Mouse (Mus musculus): ENCODE measurements at regions not wholly inside any gene's neighbourhood (a gene's known extent, or its start where the extent isn't known, plus 50 kb on each side); places are given as distances from the start of the nearest gene placed in this dataset.

GRCm38 (mm10) chr8:80422190-80422589, 71.4 kb upstream of the Gypa start:
- Histone ChIP-seq H3K27ac (no peak overlapping the region), H3K9me3 (no peaks in the 10 kb centered on the region), H3K4me3 (no peak overlapping the region), H3K4me1 (replicated peaks) (no peaks in the 10 kb centered on the region), H3K27me3 (ENCODE audit: insufficient read depth, poor library complexity, severe bottlenecking) (no peaks in the 10 kb centered on the region), H3K36me3 (no peaks in the 10 kb centered on the region)
- DNase-seq (ENCODE audit: low spot score), result no peak
- WGBS, result 90% methylated on average over 6 of the region's 6 CpGs

DNA sequence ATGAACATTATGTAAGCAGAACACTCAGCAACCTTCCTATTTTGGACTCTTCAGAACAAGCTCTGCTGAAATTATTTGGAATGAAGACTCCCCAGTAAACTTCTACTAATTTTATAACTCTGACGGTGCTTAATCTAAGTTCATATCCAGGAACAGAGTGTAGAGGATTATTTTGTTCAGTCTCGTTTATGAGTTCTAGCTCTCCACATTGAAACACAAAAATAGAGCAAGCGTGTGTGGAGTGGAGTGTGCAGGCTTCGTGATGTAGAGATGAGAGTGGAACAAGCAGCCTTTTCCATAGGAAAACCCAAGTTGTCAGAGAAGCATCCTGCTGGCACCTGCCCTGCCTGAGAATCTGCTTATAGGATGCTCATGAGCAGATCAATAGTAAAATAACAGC, 77.5 kb upstream of the Gypa start:
- Histone ChIP-seq H3K27me3 (ENCODE audit: insufficient read depth, poor library complexity, severe bottlenecking) (no peaks in the 10 kb centered on the region), H3K4me1 (replicated peaks) (no peaks in the 10 kb centered on the region), H3K9me3 (no peaks in the 10 kb centered on the region), H3K4me3 (no peak overlapping the region), H3K27ac (no peak overlapping the region), H3K36me3 (no peaks in the 10 kb centered on the region)
- WGBS, result 87% methylated on average over 4 of the region's 4 CpGs
- no peak for DNase-seq (ENCODE audit: low spot score)

DNA sequence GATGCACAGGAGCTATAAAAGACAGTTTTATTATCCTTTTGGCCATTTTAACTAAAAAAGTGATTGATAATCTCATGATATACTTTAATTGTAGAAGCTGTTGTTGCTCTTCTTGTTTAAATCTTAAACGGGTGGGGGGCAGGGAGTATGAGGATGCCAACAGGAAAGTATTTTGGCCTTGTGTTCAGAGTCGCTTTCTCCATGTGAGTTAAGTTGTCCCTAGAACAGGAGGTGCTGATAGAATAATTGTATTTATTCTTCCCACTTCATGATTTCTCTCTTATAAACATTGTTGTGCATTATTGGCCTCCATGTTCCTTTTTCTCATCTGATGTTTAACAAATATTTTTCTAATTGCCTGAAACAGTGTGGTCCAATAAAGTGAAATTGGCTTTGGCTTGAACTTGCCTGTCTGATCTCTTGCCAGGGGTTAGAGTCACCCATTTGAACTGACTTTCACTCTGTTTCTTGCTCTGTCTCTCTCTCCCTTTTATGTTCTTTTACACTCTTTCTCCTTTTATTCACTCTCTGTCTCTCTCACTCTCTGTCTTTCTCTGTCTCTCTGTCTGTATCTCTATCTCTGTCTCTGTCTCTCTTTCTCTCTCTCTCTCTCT, 93.9 kb upstream of the Gypa start:
- no peaks in the 10 kb centered on the region for H3K4me1 ChIP-seq (replicated peaks)
- H3K27me3 ChIP-seq (ENCODE audit: insufficient read depth, poor library complexity, severe bottlenecking), result no peaks in the 10 kb centered on the region
- H3K36me3 ChIP-seq, result no peaks in the 10 kb centered on the region
- WGBS, result 91% methylated on average over 2 of the region's 2 CpGs
- no peak for DNase-seq (ENCODE audit: low spot score)
- H3K27ac ChIP-seq, result no peak overlapping the region
- H3K4me3 ChIP-seq, result no peak overlapping the region
- H3K9me3 ChIP-seq, result no peaks in the 10 kb centered on the region

- no peak overlapping the region for H3K27ac ChIP-seq
- no peak for DNase-seq (ENCODE audit: low spot score)
Measured at GRCm38 (mm10) chr8:80395010-80395409, 98.6 kb upstream of the Gypa start.

GRCm38 (mm10) chr8:80393111-80393510, 100.5 kb upstream of the Gypa start:
- Histone ChIP-seq H3K36me3 (no peaks in the 10 kb centered on the region), H3K27ac (no peak overlapping the region), H3K27me3 (ENCODE audit: insufficient read depth, poor library complexity, severe bottlenecking) (no peaks in the 10 kb centered on the region), H3K9me3 (no peaks in the 10 kb centered on the region), H3K4me1 (replicated peaks) (no peaks in the 10 kb centered on the region), H3K4me3 (no peak overlapping the region)
- WGBS, result 77% methylated on average over 3 of the region's 3 CpGs
- DNase-seq (ENCODE audit: low spot score), result no peak

More at GRCm38 (mm10) chr8:80395010-80395409, 98.6 kb upstream of the Gypa start:
- Histone ChIP-seq H3K27me3 (ENCODE audit: insufficient read depth, poor library complexity, severe bottlenecking) (no peaks in the 10 kb centered on the region), H3K36me3 (no peaks in the 10 kb centered on the region), H3K4me1 (replicated peaks) (no peaks in the 10 kb centered on the region), H3K4me3 (no peak overlapping the region), H3K9me3 (no peaks in the 10 kb centered on the region)
- WGBS, result 67% methylated on average over 5 of the region's 5 CpGs

DNA sequence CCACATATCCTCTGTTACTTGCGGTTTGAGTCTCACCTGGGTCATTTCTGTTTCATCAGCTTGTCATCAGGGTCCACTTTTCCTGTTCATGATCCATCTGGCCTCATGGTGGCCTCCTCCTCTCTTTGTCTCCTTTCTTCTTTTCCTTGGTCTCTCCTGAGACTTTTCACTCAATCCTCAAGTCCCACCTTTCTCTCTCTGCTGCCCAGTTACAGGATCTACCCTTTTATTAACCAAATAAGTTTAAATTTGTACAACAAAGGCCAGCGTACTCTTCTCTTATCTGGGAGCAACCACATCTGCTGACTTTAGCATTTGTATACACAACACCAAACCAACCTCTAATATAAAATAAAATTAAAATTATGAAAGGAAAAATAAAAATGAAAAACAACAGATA, 124.4 kb upstream of the Gypa start:
- no peak for DNase-seq (ENCODE audit: low spot score)
- Histone ChIP-seq H3K36me3 (no peaks in the 10 kb centered on the region), H3K27me3 (ENCODE audit: insufficient read depth, poor library complexity, severe bottlenecking) (no peaks in the 10 kb centered on the region), H3K4me3 (no peak overlapping the region), H3K27ac (no peak overlapping the region), H3K4me1 (replicated peaks) (no peaks in the 10 kb centered on the region), H3K9me3 (no peaks in the 10 kb centered on the region)
- 88% methylated on average over 2 of the region's 2 CpGs for WGBS

DNA sequence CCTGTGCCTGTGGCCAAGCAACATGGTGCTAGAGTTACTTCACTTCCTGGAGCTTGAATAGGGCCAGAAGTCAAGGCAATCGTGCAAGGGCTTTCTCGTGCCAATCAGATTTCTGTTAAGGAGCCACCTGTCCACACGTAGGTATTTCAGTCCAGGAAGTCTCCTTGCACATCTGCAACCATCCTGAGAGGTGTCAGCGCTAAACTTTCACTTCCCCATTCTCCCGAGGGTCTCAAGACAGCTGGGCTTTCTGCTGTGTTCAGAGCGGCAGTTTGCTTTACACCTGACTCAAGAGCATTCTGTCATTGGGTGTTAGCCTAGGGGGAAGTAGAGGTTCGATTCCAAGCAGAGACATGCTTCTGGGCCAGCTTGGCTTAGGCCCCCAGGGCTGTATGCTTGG, 129.5 kb upstream of the Gypa start:
- Histone ChIP-seq H3K27ac (no peak overlapping the region), H3K36me3 (no peaks in the 10 kb centered on the region), H3K4me3 (no peak overlapping the region), H3K4me1 (replicated peaks) (no peaks in the 10 kb centered on the region), H3K27me3 (ENCODE audit: insufficient read depth, poor library complexity, severe bottlenecking) (no peaks in the 10 kb centered on the region), H3K9me3 (no peaks in the 10 kb centered on the region)
- DNase-seq (ENCODE audit: low spot score), result no peak
- 83% methylated on average over 7 of the region's 7 CpGs for WGBS

DNA sequence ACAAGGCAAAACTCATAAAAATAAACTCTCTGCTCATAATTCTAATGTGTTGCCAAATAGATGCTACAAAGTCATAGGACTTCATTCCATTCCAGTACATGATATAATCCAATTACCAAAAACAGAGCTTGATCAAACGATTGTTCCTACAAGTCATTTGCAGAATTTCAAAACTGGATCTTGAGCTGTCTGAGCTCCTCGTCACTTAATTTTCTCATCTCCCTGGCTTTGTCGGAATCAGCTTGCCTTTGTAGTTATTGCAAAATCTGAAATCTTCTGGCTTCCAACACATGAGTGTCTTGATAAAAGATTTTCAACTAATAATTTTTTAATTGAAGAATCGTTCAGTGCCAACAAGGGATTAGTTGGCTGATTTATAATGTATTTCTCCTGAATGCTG, 150.3 kb upstream of the Gypa start:
- no peaks in the 10 kb centered on the region; the same call in 1 of the 2 replicates for H3K4me1 ChIP-seq (replicated peaks)
- 93% methylated on average over 4 of the region's 4 CpGs for WGBS
- H3K36me3 ChIP-seq, result no peaks in the 10 kb centered on the region
- no peak overlapping the region for H3K4me3 ChIP-seq
- H3K27me3 ChIP-seq (ENCODE audit: insufficient read depth, poor library complexity, severe bottlenecking), result no peaks in the 10 kb centered on the region
- no peaks in the 10 kb centered on the region for H3K9me3 ChIP-seq
- no peak for DNase-seq (ENCODE audit: low spot score)
- no peak overlapping the region for H3K27ac ChIP-seq

- H3K36me3 ChIP-seq, result no peaks in the 10 kb centered on the region
- no peaks in the 10 kb centered on the region for H3K27me3 ChIP-seq (ENCODE audit: insufficient read depth, poor library complexity, severe bottlenecking)
- no peak overlapping the region for H3K4me3 ChIP-seq
- WGBS, result 81% methylated on average over 2 of the region's 2 CpGs
- H3K27ac ChIP-seq, result no peak overlapping the region
- no peaks in the 10 kb centered on the region for H3K9me3 ChIP-seq
- H3K4me1 ChIP-seq (replicated peaks), result no peaks in the 10 kb centered on the region; the same call in 1 of the 2 replicates
- DNase-seq (ENCODE audit: low spot score), result no peak
Measured at GRCm38 (mm10) chr8:80337872-80338271, 155.7 kb upstream of the Gypa start.

DNA sequence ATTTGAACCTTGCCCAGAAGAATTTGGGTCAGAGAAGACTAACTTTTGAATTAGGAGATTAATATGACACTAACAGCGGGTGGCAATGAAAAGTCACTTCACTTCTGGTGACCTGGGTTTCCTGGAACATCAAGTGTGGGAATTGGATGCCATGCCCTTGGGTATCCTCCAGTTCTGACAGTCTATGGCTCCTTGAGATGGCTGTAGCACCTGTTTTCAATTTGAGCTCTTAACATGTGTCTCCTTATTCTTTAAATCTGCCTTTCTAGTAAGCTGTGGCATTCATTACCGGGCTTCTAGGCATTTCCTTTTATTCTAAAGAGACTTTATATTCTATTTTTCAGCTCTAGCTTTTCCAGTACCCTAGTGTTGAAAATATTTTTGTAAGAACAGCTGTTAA, 164.9 kb upstream of the Gypa start:
- H3K9me3 ChIP-seq, result no peaks in the 10 kb centered on the region
- WGBS, result 67% methylated on average over 2 of the region's 2 CpGs
- H3K36me3 ChIP-seq, result no peaks in the 10 kb centered on the region
- no peaks in the 10 kb centered on the region for H3K27me3 ChIP-seq (ENCODE audit: insufficient read depth, poor library complexity, severe bottlenecking)
- no peak overlapping the region for H3K4me3 ChIP-seq
- no peaks in the 10 kb centered on the region for H3K4me1 ChIP-seq (replicated peaks)
- no peak overlapping the region for H3K27ac ChIP-seq
- DNase-seq (ENCODE audit: low spot score), result no peak

DNA sequence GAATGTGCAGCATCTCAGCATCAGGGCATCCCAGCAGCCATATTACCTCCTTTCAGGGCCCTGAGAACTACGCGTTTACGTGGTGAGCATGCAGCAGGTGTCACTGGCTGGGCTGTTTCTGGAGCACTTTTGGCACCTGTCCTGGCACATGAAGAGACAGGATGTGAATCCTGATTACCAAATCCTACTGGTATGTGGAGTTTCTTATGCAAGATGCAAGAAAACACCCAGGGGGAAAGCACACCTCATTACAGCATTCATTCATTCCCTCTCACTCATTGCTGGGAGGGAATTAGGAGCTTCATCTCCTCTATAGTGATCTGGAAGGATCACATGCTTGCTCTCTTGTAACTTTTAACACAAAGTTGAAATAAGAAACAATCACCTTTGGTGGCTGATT, 167.7 kb upstream of the Gypa start:
- WGBS, result 95% methylated on average over 3 of the region's 3 CpGs
- Histone ChIP-seq H3K27me3 (ENCODE audit: insufficient read depth, poor library complexity, severe bottlenecking) (no peaks in the 10 kb centered on the region), H3K36me3 (no peaks in the 10 kb centered on the region), H3K4me1 (replicated peaks) (no peaks in the 10 kb centered on the region), H3K27ac (no peak overlapping the region), H3K9me3 (no peaks in the 10 kb centered on the region), H3K4me3 (no peak overlapping the region)
- DNase-seq (ENCODE audit: low spot score), result no peak

- Histone ChIP-seq H3K27me3 (ENCODE audit: insufficient read depth, poor library complexity, severe bottlenecking) (no peaks in the 10 kb centered on the region), H3K4me3 (no peak overlapping the region), H3K9me3 (no peaks in the 10 kb centered on the region), H3K27ac (no peak overlapping the region), H3K36me3 (no peaks in the 10 kb centered on the region), H3K4me1 (replicated peaks) (no peaks in the 10 kb centered on the region)
- no peak for DNase-seq (ENCODE audit: low spot score)
- 80% methylated on average over 4 of the region's 4 CpGs for WGBS
Measured at GRCm38 (mm10) chr8:80325132-80325531, 168.4 kb upstream of the Gypa start.

DNA sequence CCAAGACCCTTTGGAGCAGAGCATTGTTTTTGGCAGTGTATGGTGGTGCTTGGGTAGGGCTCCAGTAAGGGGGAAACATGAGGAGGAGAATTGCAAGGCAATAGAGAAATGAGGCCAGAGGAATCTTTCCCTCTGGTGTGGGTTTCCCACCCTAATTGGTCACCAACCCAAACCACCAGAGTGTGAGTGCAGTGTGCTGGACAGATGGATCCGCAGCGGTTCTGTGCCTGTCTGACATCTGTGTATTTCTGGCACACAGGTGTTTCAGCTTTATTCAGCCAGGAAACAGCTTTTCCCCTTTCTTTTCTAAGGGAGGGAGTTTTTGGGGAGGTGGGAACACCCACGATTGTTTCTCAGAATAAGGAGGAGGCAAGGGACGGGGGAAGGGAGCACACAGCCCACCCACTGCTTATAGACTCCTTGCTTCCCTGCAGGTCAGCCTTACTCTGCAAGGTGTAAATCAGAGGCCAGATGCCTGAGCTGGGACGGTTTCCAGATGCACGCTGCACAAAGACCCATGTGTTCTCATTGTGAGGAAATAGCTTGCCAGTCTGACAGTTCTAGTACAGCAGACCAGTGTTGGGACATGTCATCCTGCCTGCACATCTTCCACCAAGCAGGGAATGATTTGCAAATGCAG, 175.2 kb upstream of the Gypa start:
- H3K9me3 ChIP-seq, result no peaks in the 10 kb centered on the region
- H3K27me3 ChIP-seq (ENCODE audit: insufficient read depth, poor library complexity, severe bottlenecking), result peaks cover 36% of the 10 kb centered on the region
- 51% methylated on average over 6 of the region's 6 CpGs for WGBS
- no peaks in the 10 kb centered on the region for H3K36me3 ChIP-seq
- H3K4me3 ChIP-seq, result no peak overlapping the region
- H3K27ac ChIP-seq, result no peak overlapping the region
- peaks cover 37% of the 10 kb centered on the region for H3K4me1 ChIP-seq (replicated peaks)
- DNase-seq (ENCODE audit: low spot score), result no peak

GRCm38 (mm10) chr8:80315371-80315770, 178.2 kb upstream of the Gypa start:
- H3K4me1 ChIP-seq (replicated peaks), result peaks cover 37% of the 10 kb centered on the region

More at GRCm38 (mm10) chr8:80315371-80315770, 178.2 kb upstream of the Gypa start:
- WGBS, result 4% methylated on average over 13 of the region's 13 CpGs
- Histone ChIP-seq H3K27ac (peak overlapping the region; percentile 79), H3K27me3 (ENCODE audit: insufficient read depth, poor library complexity, severe bottlenecking) (peaks cover 49% of the 10 kb centered on the region), H3K36me3 (no peaks in the 10 kb centered on the region), H3K4me3 (peak overlapping the region; percentile 42), H3K9me3 (no peaks in the 10 kb centered on the region)
- DNase-seq (ENCODE audit: low spot score), result peak; percentile 66

Data from hindbrain, embryonic 10.5 days (tissue).